Mouse (Mus musculus): ENCODE data around the gene Serpinb1c. TPM values are rescaled to one million over a fixed set of nuclear protein-coding genes. Genes with fewer than 3 reads are reported as not detected.
A peak's percentile ranks its signal among the peaks of the same experiment; 100 is the strongest.

Gene Serpinb1c
- polyA plus RNA-seq, 1 experiment from 2014 or later: not detected

DNA sequence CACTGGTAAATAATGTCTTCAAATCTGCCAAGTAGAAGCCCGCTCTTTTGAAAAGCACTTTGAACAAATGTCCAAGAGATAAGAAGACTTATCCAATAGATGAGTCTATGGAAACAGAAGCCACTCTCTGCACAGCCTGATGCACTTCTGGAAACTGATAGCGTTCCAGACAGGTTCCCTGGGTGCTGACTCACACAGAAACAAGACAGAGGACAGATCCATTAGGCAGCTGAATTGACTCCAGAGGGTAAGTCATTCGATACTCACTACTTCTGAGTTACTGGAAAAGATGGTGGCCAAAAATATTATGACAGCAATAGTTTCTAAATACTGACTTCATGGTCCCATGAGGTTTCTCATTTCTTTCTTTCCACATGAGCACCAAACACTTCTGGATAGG lies 37.2 kb downstream of the Serpinb1c start:
- H3K27me3 ChIP-seq (ENCODE audit: control insufficient read depth, insufficient read depth, low read length): no peaks in the 10 kb centered on the region
- H3K27ac ChIP-seq (replicated peaks; ENCODE audit: low read depth, low read length): no peak overlapping the region
- no peaks in the 10 kb centered on the region for H3K9me3 ChIP-seq (replicated peaks; ENCODE audit: control insufficient read depth, low read length)
- ATAC-seq (replicated peaks; ENCODE audit: insufficient number of reproducible peaks, low FRiP score, low TSS enrichment, low read depth) (no peak), DNase-seq (ENCODE audit: low spot score) (no peak)
- H3K4me3 ChIP-seq (ENCODE audit: low read depth, low read length): no peak overlapping the region
- H3K9ac ChIP-seq (replicated peaks; ENCODE audit: low read length): no peak overlapping the region
- 79% methylated on average over 3 of the region's 3 CpGs for WGBS
- no peak overlapping the region for H3K4me2 ChIP-seq (ENCODE audit: low read depth, low read length)
- H3K36me3 ChIP-seq (replicated peaks; ENCODE audit: control insufficient read depth, insufficient read depth, low read depth, low read length): no peaks in the 10 kb centered on the region
- no peaks in the 10 kb centered on the region for H3K4me1 ChIP-seq (ENCODE audit: control insufficient read depth, insufficient read depth, low read length)

DNA sequence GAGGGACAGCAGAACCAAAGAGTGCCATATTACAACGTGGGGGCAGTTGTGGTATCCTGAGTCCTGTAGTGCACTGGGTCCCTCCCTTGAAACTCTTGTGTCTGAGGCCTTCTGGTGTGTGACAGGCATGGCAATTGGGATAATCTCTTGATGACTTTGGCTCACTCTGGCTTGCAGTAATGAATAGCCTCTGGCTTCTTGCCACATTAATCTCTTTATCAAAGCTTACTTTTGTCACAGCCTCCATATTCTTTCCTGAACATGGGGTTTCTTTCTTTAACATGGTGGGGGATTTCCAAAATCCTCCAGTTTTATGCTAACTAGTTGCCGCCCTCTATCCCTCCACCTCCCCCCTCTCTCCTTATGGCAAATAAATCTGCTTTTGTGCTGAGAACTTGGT lies 44.9 kb downstream of the Serpinb1c start:
- H3K9me3 ChIP-seq (replicated peaks; ENCODE audit: control insufficient read depth, low read length): no peaks in the 10 kb centered on the region
- H3K27ac ChIP-seq (replicated peaks; ENCODE audit: low read depth, low read length): no peak overlapping the region
- ATAC-seq (replicated peaks; ENCODE audit: insufficient number of reproducible peaks, low FRiP score, low TSS enrichment, low read depth) (no peak), DNase-seq (ENCODE audit: low spot score) (no peak)
- no peaks in the 10 kb centered on the region for H3K27me3 ChIP-seq (ENCODE audit: control insufficient read depth, insufficient read depth, low read length)
- H3K4me2 ChIP-seq (ENCODE audit: low read depth, low read length): no peak overlapping the region
- WGBS: 72% methylated on average over 2 of the region's 2 CpGs
- no peak overlapping the region for H3K4me3 ChIP-seq (ENCODE audit: low read depth, low read length)
- H3K9ac ChIP-seq (replicated peaks; ENCODE audit: low read length): no peak overlapping the region
- H3K4me1 ChIP-seq (ENCODE audit: control insufficient read depth, insufficient read depth, low read length): no peaks in the 10 kb centered on the region
- no peaks in the 10 kb centered on the region for H3K36me3 ChIP-seq (replicated peaks; ENCODE audit: control insufficient read depth, insufficient read depth, low read depth, low read length)

DNA sequence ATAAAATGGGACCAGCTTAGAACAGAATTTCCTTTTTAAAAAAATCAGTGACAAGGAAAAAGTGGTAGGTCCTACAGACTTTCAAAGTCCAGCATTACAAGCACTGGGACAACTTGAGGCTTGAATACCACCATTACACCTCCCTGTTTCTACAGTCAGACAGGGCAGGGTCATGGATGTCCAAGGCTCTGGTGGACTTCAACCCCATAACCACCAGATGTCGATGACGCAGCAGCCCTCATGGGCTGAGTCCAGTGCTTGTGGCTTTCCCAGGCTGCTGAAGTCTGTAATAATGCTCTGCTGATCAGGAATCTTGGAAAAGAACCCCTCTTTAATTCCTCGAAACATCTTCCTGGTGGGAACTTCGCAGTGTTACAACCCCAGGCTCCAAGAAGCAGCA lies 45.5 kb downstream of the Serpinb1c start:
- ATAC-seq (replicated peaks; ENCODE audit: insufficient number of reproducible peaks, low FRiP score, low TSS enrichment, low read depth): no peak

DNA sequence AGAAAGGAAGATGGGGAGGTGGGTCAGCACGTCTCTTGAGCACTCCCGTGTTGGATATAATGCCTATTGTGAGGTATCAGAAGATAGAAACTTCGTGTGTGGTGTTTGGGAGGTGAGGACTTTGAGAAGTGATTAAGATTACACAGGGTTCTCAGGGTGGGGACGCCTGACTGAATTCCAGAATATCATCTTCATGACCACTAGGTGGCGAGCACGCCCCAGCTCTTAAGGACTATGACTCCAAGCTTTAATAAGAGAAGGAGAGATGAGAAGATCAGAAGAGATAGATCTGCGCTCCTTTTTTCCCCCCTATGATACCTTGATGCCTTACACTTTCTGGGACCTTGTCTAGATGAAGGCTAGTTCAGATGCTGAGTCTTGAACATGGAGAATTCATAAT lies 46.0 kb downstream of the Serpinb1c start:
- Histone ChIP-seq H3K9ac (replicated peaks; ENCODE audit: low read length) (no peak overlapping the region), H3K4me1 (ENCODE audit: control insufficient read depth, insufficient read depth, low read length) (no peaks in the 10 kb centered on the region), H3K27me3 (ENCODE audit: control insufficient read depth, insufficient read depth, low read length) (no peaks in the 10 kb centered on the region), H3K36me3 (replicated peaks; ENCODE audit: control insufficient read depth, insufficient read depth, low read depth, low read length) (no peaks in the 10 kb centered on the region), H3K4me3 (ENCODE audit: low read depth, low read length) (no peak overlapping the region), H3K9me3 (replicated peaks; ENCODE audit: control insufficient read depth, low read length) (no peaks in the 10 kb centered on the region), H3K4me2 (ENCODE audit: low read depth, low read length) (no peak overlapping the region), H3K27ac (replicated peaks; ENCODE audit: low read depth, low read length) (no peak overlapping the region)
- DNase-seq (ENCODE audit: low spot score): peak; percentile 71
- ATAC-seq (replicated peaks; ENCODE audit: insufficient number of reproducible peaks, low FRiP score, low TSS enrichment, low read depth): no peak
- WGBS: 12% methylated on average over 7 of the region's 7 CpGs

More for the DNA sequence above, 45.5 kb downstream of the Serpinb1c start:
- no peak overlapping the region for H3K27ac ChIP-seq (replicated peaks; ENCODE audit: low read depth, low read length)
- H3K9me3 ChIP-seq (replicated peaks; ENCODE audit: control insufficient read depth, low read length): no peaks in the 10 kb centered on the region
- H3K9ac ChIP-seq (replicated peaks; ENCODE audit: low read length): no peak overlapping the region
- H3K4me3 ChIP-seq (ENCODE audit: low read depth, low read length): no peak overlapping the region
- H3K36me3 ChIP-seq (replicated peaks; ENCODE audit: control insufficient read depth, insufficient read depth, low read depth, low read length): no peaks in the 10 kb centered on the region
- 96% methylated on average over 4 of the region's 4 CpGs for WGBS
- H3K4me1 ChIP-seq (ENCODE audit: control insufficient read depth, insufficient read depth, low read length): no peaks in the 10 kb centered on the region
- no peak for DNase-seq (ENCODE audit: low spot score)
- H3K4me2 ChIP-seq (ENCODE audit: low read depth, low read length): no peak overlapping the region
- H3K27me3 ChIP-seq (ENCODE audit: control insufficient read depth, insufficient read depth, low read length): no peaks in the 10 kb centered on the region

DNA sequence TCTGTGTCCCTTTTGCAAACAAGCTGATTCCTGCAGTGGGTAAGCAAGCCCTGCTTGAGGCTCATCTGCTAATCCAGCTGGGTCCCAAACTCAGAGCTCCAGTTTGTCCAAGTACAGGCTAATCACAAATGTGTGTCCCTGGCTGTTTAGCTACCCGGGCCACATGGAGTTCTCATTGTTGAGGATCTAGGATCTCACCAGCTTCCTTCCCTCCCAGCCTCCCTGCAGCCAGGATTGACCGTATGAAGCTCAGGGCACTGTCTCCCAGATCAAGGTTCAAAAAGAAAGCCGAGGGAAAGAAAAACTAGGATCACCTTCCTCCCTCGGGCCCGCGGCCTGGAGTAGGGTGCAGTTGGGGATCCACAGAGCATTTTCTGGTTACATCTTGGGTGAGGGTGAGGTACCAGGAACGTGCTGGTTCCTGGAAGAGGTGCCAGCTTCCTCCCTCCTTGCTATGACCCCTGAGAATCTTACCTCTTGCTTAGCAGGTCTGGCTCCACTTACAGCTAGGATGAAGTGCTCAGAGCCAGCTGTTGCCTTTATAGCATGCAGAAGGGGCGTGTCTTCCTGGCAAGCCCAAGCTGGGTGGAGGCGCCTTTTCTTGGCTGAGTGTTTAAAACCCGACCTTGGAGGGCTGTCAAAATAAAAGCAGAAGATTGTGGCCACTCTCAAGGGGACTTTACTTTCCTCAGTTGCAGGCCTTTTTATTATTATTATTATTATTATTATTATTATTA lies 47.2 kb downstream of the Serpinb1c start, which contains the start of gene Serpinb1a:
Gene Serpinb1a, minus strand, starts transcription at position 518 of the 737 bp plus-strand sequence.
- Histone ChIP-seq H3K27ac (replicated peaks; ENCODE audit: low read depth, low read length) (no peak within 1 kb of the TSS), H3K4me2 (ENCODE audit: low read depth, low read length) (no peak within 1 kb of the TSS), H3K27me3 (ENCODE audit: control insufficient read depth, insufficient read depth, low read length) (no peaks in the 10 kb centered on the region), H3K9me3 (replicated peaks; ENCODE audit: control insufficient read depth, low read length) (no peaks in the 10 kb centered on the region), H3K9ac (replicated peaks; ENCODE audit: low read length) (no peak within 1 kb of the TSS), H3K4me3 (ENCODE audit: low read depth, low read length) (no peak within 1 kb of the TSS), H3K36me3 (replicated peaks; ENCODE audit: control insufficient read depth, insufficient read depth, low read depth, low read length) (no peaks in the 10 kb centered on the region), H3K4me1 (ENCODE audit: control insufficient read depth, insufficient read depth, low read length) (no peaks in the 10 kb centered on the region)
- ATAC-seq (replicated peaks; ENCODE audit: insufficient number of reproducible peaks, low FRiP score, low TSS enrichment, low read depth): no peak
- peak; percentile 42 for DNase-seq (ENCODE audit: low spot score)
- 63% methylated on average over 10 of the region's 10 CpGs for WGBS

DNA sequence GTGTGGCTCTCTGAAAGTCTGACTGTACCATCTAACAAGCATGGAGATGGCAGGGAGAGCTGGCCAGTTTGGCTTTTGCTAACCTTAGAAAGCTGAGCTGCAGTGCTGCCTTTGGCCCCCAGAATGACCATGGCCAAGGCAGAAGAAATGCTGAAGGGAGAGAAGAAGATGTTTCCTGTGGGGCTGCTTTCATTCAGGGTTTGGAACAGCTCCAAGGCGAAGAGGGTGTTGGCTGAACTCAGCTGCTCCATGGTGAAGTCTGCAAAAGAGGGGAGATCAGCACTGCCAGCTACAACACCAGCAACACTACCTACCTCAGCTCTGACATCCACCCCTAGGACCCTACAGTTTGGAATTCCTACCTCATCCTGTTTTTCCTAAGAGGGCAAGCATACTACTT lies 47.9 kb downstream of the Serpinb1c start:
- Histone ChIP-seq H3K4me1 (ENCODE audit: control insufficient read depth, insufficient read depth, low read length) (no peaks in the 10 kb centered on the region), H3K9ac (replicated peaks; ENCODE audit: low read length) (no peak overlapping the region), H3K27me3 (ENCODE audit: control insufficient read depth, insufficient read depth, low read length) (no peaks in the 10 kb centered on the region), H3K4me3 (ENCODE audit: low read depth, low read length) (no peak overlapping the region), H3K27ac (replicated peaks; ENCODE audit: low read depth, low read length) (no peak overlapping the region), H3K4me2 (ENCODE audit: low read depth, low read length) (no peak overlapping the region), H3K9me3 (replicated peaks; ENCODE audit: control insufficient read depth, low read length) (no peaks in the 10 kb centered on the region), H3K36me3 (replicated peaks; ENCODE audit: control insufficient read depth, insufficient read depth, low read depth, low read length) (no peaks in the 10 kb centered on the region)
- WGBS: 68% methylated on average over 1 of the region's 1 CpGs
- no peak for ATAC-seq (replicated peaks; ENCODE audit: insufficient number of reproducible peaks, low FRiP score, low TSS enrichment, low read depth)
- no peak for DNase-seq (ENCODE audit: low spot score)

DNA sequence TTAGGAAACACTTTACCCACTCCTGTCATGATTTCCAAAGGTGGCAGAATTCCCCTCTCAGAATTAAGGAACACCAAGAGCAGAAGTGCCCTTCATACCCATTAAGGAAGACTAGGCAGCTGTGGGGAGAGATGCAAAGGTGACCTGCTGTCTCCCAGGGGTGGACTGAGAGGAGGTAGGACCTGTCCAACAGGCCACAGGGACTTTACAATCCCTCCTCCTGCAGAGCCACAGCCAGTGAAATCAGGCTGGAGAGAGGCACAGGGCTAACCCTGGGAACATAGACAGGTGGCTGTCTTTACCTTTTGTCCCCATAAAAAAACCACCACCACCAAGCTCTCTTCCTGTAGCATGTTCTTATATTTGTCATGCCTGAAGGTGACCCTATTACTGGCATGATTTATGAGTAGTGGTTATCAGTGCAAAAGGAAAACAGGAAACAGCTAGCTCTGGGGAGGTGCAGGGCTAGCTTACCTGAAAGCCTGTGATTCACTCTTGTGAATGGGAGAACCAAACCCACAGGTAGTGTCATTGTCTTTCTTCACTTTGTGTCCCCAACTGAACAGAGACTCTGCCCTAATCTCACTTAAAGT lies 48.4 kb downstream of the Serpinb1c start:
- no peak for ATAC-seq (replicated peaks; ENCODE audit: insufficient number of reproducible peaks, low FRiP score, low TSS enrichment, low read depth)

DNA sequence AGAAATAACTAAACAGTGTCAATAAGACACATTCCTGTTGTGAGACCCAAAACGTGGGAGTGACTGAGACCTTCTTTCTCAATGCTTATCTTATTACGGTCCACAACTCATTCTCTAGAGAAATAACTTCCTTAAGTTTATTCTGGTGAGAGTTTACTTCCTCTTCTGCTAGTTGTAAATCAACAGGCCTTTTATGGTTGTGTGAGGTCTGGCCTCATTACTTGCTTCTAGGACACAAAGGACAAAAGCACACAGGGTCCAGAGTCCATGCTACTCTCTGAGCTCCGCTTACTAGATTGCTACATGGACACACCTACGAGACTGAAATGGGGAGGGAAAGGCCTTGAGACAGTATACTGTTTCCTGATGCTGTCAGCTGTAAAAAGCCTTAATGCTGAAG lies 48.9 kb downstream of the Serpinb1c start:
- Histone ChIP-seq H3K27me3 (ENCODE audit: control insufficient read depth, insufficient read depth, low read length) (no peaks in the 10 kb centered on the region), H3K9me3 (replicated peaks; ENCODE audit: control insufficient read depth, low read length) (no peaks in the 10 kb centered on the region), H3K9ac (replicated peaks; ENCODE audit: low read length) (no peak overlapping the region), H3K4me3 (ENCODE audit: low read depth, low read length) (no peak overlapping the region), H3K27ac (replicated peaks; ENCODE audit: low read depth, low read length) (no peak overlapping the region), H3K4me1 (ENCODE audit: control insufficient read depth, insufficient read depth, low read length) (no peaks in the 10 kb centered on the region), H3K4me2 (ENCODE audit: low read depth, low read length) (no peak overlapping the region), H3K36me3 (replicated peaks; ENCODE audit: control insufficient read depth, insufficient read depth, low read depth, low read length) (no peaks in the 10 kb centered on the region)
- 73% methylated on average over 4 of the region's 4 CpGs for WGBS
- ATAC-seq (replicated peaks; ENCODE audit: insufficient number of reproducible peaks, low FRiP score, low TSS enrichment, low read depth): no peak
- no peak for DNase-seq (ENCODE audit: low spot score)

More for the DNA sequence above, 48.4 kb downstream of the Serpinb1c start:
- DNase-seq (ENCODE audit: low spot score): no peak
- Histone ChIP-seq H3K4me2 (ENCODE audit: low read depth, low read length) (no peak overlapping the region), H3K27ac (replicated peaks; ENCODE audit: low read depth, low read length) (no peak overlapping the region), H3K9me3 (replicated peaks; ENCODE audit: control insufficient read depth, low read length) (no peaks in the 10 kb centered on the region), H3K9ac (replicated peaks; ENCODE audit: low read length) (no peak overlapping the region), H3K4me3 (ENCODE audit: low read depth, low read length) (no peak overlapping the region), H3K4me1 (ENCODE audit: control insufficient read depth, insufficient read depth, low read length) (no peaks in the 10 kb centered on the region), H3K36me3 (replicated peaks; ENCODE audit: control insufficient read depth, insufficient read depth, low read depth, low read length) (no peaks in the 10 kb centered on the region), H3K27me3 (ENCODE audit: control insufficient read depth, insufficient read depth, low read length) (no peaks in the 10 kb centered on the region)

All from embryonic facial prominence, embryonic 11.5 days (tissue).